Mouse (Mus musculus) heart, postnatal 0 days (tissue): ENCODE measurements around the gene Tmcc1.

Experiments
- CTCF ChIP-seq: IDR thresholded peaks from 2 replicates; pipeline ENCODE4 v1.5.1; 2016; ENCODE audit warnings: antibody characterized with exemption, control low read depth, low read depth
- EP300 ChIP-seq: IDR thresholded peaks from 2 replicates; pipeline ENCODE4 v1.6.1; 2016; ENCODE audit warnings: antibody characterized with exemption, low read depth

DNA sequence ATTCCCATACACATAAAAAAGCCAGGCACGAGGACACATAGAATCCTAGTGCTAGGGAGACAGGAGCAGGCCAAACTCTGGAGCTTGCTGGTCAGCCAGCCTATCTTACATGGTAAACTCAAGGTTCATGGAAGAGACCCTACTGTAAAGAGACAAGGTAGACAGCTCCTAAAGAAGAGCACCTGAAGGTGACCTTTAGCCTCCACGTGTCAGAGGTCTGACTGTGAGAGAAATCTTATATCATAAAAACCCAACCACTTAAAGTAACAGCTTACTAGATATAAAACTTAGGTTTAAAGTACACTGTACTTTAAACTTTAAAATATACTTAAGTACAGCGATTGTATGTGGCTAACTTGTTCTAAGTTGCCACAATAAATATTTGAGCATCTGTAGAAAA, 122.7 kb downstream of the Tmcc1 start:
- TF ChIP-seq CTCF (no peak), EP300 (no peak)
